Mouse (Mus musculus) limb, embryonic 11.5 days (tissue): ENCODE results near the gene Pacs2. TPM values are rescaled to one million over a fixed set of nuclear protein-coding genes. Genes with fewer than 3 reads are reported as not detected.

ENCODE experiments used
- ATAC-seq: fragments of 200-750 bp; cut with Nextera tagmentation; 2 replicates; pipeline ENCODE4 v1.8.0; 2017; ENCODE audit warnings: low read depth; ENCODE audit not compliant: insufficient number of reproducible peaks, low FRiP score, low TSS enrichment
- DNase-seq: peaks from one replicate; pipeline ENCODE4 v3.0.0-alpha.2; 2015; ENCODE audit warnings: low spot score
- H3K27ac ChIP-seq: fragments of 300-500 bp; sonication (generic); replicated peaks from 2 replicates; pipeline ENCODE4 v1.5.1; 2014; ENCODE audit warnings: low read depth, mild to moderate bottlenecking, low read length
- H3K27me3 ChIP-seq: fragments of 300-500 bp; sonication (generic); 2 replicates; pipeline ENCODE4 v1.6.1; 2014; ENCODE audit warnings: mild to moderate bottlenecking, low read length, mixed read lengths; ENCODE audit not compliant: control insufficient read depth, insufficient read depth
- H3K36me3 ChIP-seq: fragments of 300-500 bp; sonication (generic); 2 replicates; pipeline ENCODE4 v1.6.1; 2014; ENCODE audit warnings: mild to moderate bottlenecking, low read length, moderate library complexity, mixed read lengths; ENCODE audit not compliant: control insufficient read depth, insufficient read depth
- H3K4me1 ChIP-seq: fragments of 300-500 bp; sonication (generic); 2 replicates; pipeline ENCODE4 v1.6.1; 2014; ENCODE audit warnings: low read length, mixed read lengths; ENCODE audit not compliant: control insufficient read depth, insufficient read depth
- H3K4me2 ChIP-seq: fragments of 300-500 bp; sonication (generic); 2 replicates; pipeline ENCODE4 v1.6.1; 2014; ENCODE audit warnings: low read depth, mild to moderate bottlenecking, moderate library complexity; ENCODE audit not compliant: severe bottlenecking
- H3K4me3 ChIP-seq: fragments of 300-500 bp; sonication (generic); 2 replicates; pipeline ENCODE4 v1.5.1; 2014; ENCODE audit warnings: low read depth, low read length
- H3K9ac ChIP-seq: fragments of 300-500 bp; sonication (generic); 2 replicates; pipeline ENCODE4 v1.6.1; 2014; ENCODE audit warnings: mild to moderate bottlenecking, low read length
- H3K9me3 ChIP-seq: fragments of 300-500 bp; sonication (generic); 2 replicates; pipeline ENCODE4 v1.6.1; 2016; ENCODE audit warnings: low read length; ENCODE audit not compliant: control insufficient read depth
- WGBS: fragments of 180-500 bp; shearing (Covaris S2); extraction: QIAGEN DNeasy Blood & Tissue Kit; methylation state at CpG from one replicate; pipeline ENCODE4 v1.1.7; 2014; 5-methylcytosine and 5-hydroxymethylcytosine counted together
- polyA plus RNA-seq: library from polyadenylated mRNA; unstranded; fragments of >200 nt; fragmentation: Nextera tagmentation; extraction: Ambion mirVana; gene quantifications from 2 replicates; pipeline ENCODE4 v1.2.1, GENCODE M21; 2014

Pacs2 gene
- polyA plus RNA-seq, 1 experiment from 2014 or later: 11.7 TPM

DNA sequence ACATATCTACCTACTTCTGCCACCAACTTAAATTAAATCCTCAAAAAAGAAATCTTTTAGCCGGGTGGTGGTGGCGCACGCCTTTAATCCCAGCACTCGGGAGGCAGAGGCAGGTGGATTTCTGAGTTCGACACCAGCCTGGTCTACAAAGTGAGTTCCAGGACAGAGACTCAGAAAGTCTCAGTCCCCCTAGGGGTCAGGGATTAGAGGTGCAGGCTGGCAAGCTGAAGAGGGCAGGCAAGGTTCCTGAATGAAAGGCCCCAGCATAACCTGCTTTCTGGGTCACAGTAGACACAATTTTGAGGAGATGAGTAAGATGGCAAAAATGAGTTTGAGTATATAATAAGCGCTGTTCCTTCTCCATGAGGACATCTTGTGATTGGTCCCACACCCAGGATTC lies 29.0 kb upstream of the Pacs2 start:
- H3K27ac ChIP-seq: no peak overlapping the region
- 92% methylated on average over 6 of the region's 6 CpGs for WGBS
- no peaks in the 10 kb centered on the region for H3K27me3 ChIP-seq
- H3K4me3 ChIP-seq: no peak overlapping the region
- H3K36me3 ChIP-seq: peaks cover 18% of the 10 kb centered on the region
- H3K9me3 ChIP-seq: no peaks in the 10 kb centered on the region; the same call in 1 of the 2 replicates
- H3K4me2 ChIP-seq: no peak overlapping the region
- H3K4me1 ChIP-seq: no peaks in the 10 kb centered on the region
- no peak overlapping the region for H3K9ac ChIP-seq
- no peak for DNase-seq
- no peak for ATAC-seq

DNA sequence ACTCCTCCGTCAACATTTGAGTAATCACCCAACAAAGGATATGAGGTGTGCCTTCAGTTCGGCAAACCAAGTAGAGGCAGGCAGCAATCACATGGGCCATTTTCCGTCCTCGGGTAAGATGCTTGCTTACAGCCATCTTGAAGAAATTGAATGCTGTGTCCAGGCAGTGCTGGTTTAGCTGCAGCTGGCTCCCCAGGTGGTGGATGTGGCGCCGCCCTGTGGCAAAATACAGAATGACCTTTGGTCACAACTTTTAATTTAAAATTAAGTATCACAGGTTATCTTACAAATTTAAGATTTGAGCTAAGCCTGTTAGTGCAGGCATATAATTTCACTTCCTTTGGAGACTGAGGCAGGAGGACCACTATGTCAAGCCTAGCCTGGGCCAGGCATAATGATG lies 26.4 kb upstream of the Pacs2 start:
- Histone ChIP-seq H3K4me2 (no peak overlapping the region), H3K27ac (no peak overlapping the region), H3K4me1 (no peaks in the 10 kb centered on the region), H3K9me3 (no peaks in the 10 kb centered on the region), H3K36me3 (peaks cover 10% of the 10 kb centered on the region), H3K4me3 (no peak overlapping the region), H3K27me3 (no peaks in the 10 kb centered on the region), H3K9ac (no peak overlapping the region)
- 70% methylated on average over 6 of the region's 6 CpGs for WGBS
- ATAC-seq (no peak), DNase-seq (peak; percentile 47)

GRCm38 (mm10) chr12:112990706-112991405 lies 23.5 kb upstream of the Pacs2 start:
- H3K9me3 ChIP-seq: no peaks in the 10 kb centered on the region
- no peaks in the 10 kb centered on the region for H3K27me3 ChIP-seq
- H3K36me3 ChIP-seq: peaks cover 8% of the 10 kb centered on the region
- H3K4me2 ChIP-seq: no peak overlapping the region
- 87% methylated on average over 5 of the region's 5 CpGs for WGBS
- ATAC-seq (no peak), DNase-seq (no peak)
- no peak overlapping the region for H3K4me3 ChIP-seq
- no peaks in the 10 kb centered on the region for H3K4me1 ChIP-seq
- no peak overlapping the region for H3K27ac ChIP-seq
- no peak overlapping the region for H3K9ac ChIP-seq

GRCm38 (mm10) chr12:112991444-112991843 lies 22.9 kb upstream of the Pacs2 start:
- Histone ChIP-seq H3K4me1 (no peaks in the 10 kb centered on the region), H3K27me3 (no peaks in the 10 kb centered on the region), H3K4me2 (no peak overlapping the region), H3K27ac (no peak overlapping the region), H3K4me3 (no peak overlapping the region), H3K36me3 (peaks cover 8% of the 10 kb centered on the region), H3K9me3 (no peaks in the 10 kb centered on the region), H3K9ac (no peak overlapping the region)
- DNase-seq (no peak), ATAC-seq (no peak)
- WGBS: 86% methylated on average over 2 of the region's 2 CpGs

DNA sequence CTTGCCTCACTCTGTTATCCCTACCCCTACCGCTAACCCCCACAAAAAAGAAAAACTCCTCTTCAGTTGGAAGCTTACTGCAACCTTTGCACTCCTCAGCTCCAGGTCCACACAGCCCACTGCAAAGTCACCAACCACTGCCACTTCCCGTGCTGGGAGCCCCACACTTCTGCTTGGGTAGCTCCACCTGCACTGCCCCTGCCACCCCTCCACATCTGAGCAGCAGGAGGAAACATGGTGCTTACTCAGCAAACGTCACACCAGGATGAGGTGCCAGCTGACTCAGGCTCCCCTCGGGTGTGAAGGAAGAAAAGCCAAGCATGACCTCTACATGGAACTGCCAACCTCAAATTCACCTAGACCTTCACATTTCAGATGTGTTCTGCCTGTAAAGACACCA lies 20.2 kb upstream of the Pacs2 start:
- Histone ChIP-seq H3K4me3 (no peak overlapping the region), H3K27ac (no peak overlapping the region), H3K9me3 (no peaks in the 10 kb centered on the region), H3K9ac (no peak overlapping the region), H3K4me2 (no peak overlapping the region), H3K36me3 (peaks cover 2% of the 10 kb centered on the region; the same call in 1 of the 2 replicates), H3K4me1 (peaks cover 8% of the 10 kb centered on the region), H3K27me3 (no peaks in the 10 kb centered on the region)
- no peak for ATAC-seq
- WGBS: 78% methylated on average over 4 of the region's 4 CpGs
- DNase-seq: no peak

GRCm38 (mm10) chr12:112999569-113000293 lies 14.6 kb upstream of the Pacs2 start:
- Histone ChIP-seq H3K9me3 (no peaks in the 10 kb centered on the region), H3K4me3 (peak overlapping the region; percentile 92), H3K27ac (peak overlapping the region; percentile 90), H3K27me3 (no peaks in the 10 kb centered on the region), H3K9ac (peak overlapping the region; percentile 83), H3K36me3 (no peaks in the 10 kb centered on the region; the same call in 1 of the 2 replicates), H3K4me1 (peaks cover 14% of the 10 kb centered on the region), H3K4me2 (peak overlapping the region; percentile 83)
- 2% methylated on average over 56 of the region's 56 CpGs for WGBS
- peak; percentile 0; the same call in 1 of the 2 replicates for ATAC-seq
- no peak for DNase-seq

DNA sequence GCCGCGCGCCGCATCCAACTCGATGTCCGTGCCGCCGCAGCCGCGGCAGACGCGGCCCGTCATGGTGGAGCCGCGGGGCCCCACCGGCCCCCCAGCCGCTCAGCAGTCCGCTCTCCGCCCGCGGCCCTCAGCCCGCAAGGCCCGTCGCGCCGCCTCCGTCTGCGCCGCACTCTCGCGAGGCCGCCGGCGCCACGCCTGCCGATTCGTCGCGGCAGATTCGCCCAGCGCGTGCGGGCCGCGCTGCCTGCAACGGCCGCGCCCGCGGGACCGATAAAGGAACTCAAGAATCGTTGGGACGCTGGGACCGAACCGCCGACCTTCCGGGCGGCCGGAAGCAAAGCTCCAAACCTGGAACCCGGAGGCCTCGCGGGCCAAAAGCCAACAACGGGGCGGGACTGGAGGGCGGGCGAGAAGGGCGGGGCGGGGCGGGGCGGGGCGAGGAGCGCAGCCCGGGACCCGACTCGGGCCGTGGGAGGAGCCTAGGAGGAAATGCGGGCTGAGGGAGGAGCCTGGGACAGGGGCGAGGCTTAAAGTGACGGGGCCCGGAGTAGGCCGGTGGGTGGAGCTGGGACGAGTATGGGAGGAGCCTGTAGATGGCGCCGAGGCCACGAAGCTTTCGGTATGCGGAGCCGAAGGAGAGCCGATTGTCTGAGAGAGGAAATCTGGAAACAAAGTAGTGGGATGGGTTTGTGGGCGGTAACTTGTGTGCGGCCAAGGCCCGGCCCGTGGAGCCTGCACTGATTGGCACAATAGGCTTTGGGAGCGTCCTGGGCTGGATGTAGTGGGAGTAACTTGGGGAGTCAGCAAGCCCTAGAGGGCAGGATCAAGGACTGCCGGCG lies 13.8 kb upstream of the Pacs2 start, which contains the start of gene Brf1:
Brf1 (minus strand) TSS at position 411 of the 839 bp plus-strand sequence.
- Histone ChIP-seq H3K4me1 (peaks cover 14% of the 10 kb centered on the region), H3K36me3 (no peaks in the 10 kb centered on the region), H3K4me3 (peak within 1 kb of the TSS; percentile 92), H3K27ac (peak within 1 kb of the TSS; percentile 90), H3K9ac (peak within 1 kb of the TSS; percentile 83), H3K4me2 (peak within 1 kb of the TSS; percentile 83), H3K27me3 (no peaks in the 10 kb centered on the region), H3K9me3 (no peaks in the 10 kb centered on the region)
- WGBS: under 1% methylated on average over 91 of the region's 96 CpGs
- DNase-seq (peak; percentile 98), ATAC-seq (peak; percentile 98)

DNA sequence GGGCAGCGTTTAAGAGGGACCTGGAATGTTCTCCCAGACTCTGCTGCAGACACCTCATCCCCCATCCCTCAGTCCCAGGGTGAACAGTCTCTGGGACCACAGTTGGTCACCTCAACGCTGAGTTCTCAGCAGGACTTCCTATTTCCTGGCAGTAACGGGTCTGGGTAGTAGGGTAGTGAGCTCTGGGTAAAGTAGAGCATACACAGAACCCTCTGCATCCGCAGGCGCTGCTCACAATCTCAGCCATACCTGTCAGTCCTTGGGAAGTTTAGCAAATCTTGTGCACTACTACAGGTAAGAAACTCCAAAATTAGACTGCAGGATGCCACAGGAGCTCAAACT lies 13.2 kb upstream of the Pacs2 start:
- Histone ChIP-seq H3K9ac (peak overlapping the region; percentile 59), H3K4me2 (peak overlapping the region; percentile 58), H3K36me3 (no peaks in the 10 kb centered on the region), H3K4me1 (peaks cover 14% of the 10 kb centered on the region), H3K4me3 (peak overlapping the region; percentile 92), H3K27ac (peak overlapping the region; percentile 85), H3K9me3 (no peaks in the 10 kb centered on the region), H3K27me3 (no peaks in the 10 kb centered on the region)
- no peak for DNase-seq
- no peak for ATAC-seq
- 2% methylated on average over 5 of the region's 5 CpGs for WGBS
